Mouse (Mus musculus) lung, postnatal 0 days (tissue): Measurements from ENCODE around the gene Elmo2. TPM values are rescaled to one million over a fixed set of nuclear protein-coding genes. Genes with fewer than 3 reads are reported as not detected.

ENCODE experiments used
- ATAC-seq: fragments of 200-750 bp; cut with Nextera tagmentation; 2 replicates; pipeline ENCODE4 v1.8.0; 2017; ENCODE audit warnings: moderate library complexity
- DNase-seq: peaks from one replicate; pipeline ENCODE4 v3.0.0-alpha.2; 2016; ENCODE audit warnings: low spot score
- H3K27ac ChIP-seq: fragments of 300-500 bp; sonication (generic); 2 replicates; pipeline ENCODE4 v1.5.1; 2014; ENCODE audit warnings: antibody characterized with exemption, mild to moderate bottlenecking, low read length, mixed read lengths
- H3K27me3 ChIP-seq: fragments of 300-500 bp; sonication (generic); replicated peaks from 2 replicates; pipeline ENCODE4 v1.6.1; 2014; ENCODE audit warnings: low read length, mixed read lengths; ENCODE audit not compliant: insufficient read depth
- H3K36me3 ChIP-seq: fragments of 300-500 bp; sonication (generic); 2 replicates; pipeline ENCODE4 v1.6.1; 2014; ENCODE audit warnings: low read length, mixed read lengths; ENCODE audit not compliant: insufficient read depth
- H3K4me1 ChIP-seq: fragments of 300-500 bp; sonication (generic); 2 replicates; pipeline ENCODE4 v1.6.1; 2014; ENCODE audit warnings: antibody characterized with exemption, low read depth, low read length, mixed read lengths; ENCODE audit not compliant: insufficient read depth
- H3K4me2 ChIP-seq: fragments of 300-500 bp; sonication (generic); replicated peaks from 2 replicates; pipeline ENCODE4 v1.6.1; 2014; ENCODE audit warnings: low read depth, mild to moderate bottlenecking, low read length, moderate library complexity, mixed read lengths
- H3K4me3 ChIP-seq: fragments of 300-500 bp; sonication (generic); 2 replicates; pipeline ENCODE4 v1.5.1; 2014; ENCODE audit warnings: low read depth, low read length
- H3K9ac ChIP-seq: fragments of 300-500 bp; sonication (generic); replicated peaks from 2 replicates; pipeline ENCODE4 v1.6.1; 2014; ENCODE audit warnings: low read depth, mild to moderate bottlenecking
- H3K9me3 ChIP-seq: fragments of 300-500 bp; sonication (generic); 2 replicates; pipeline ENCODE4 v1.6.1; 2016; ENCODE audit warnings: low read length, mixed read lengths
- CTCF ChIP-seq: IDR thresholded peaks from 2 replicates; pipeline ENCODE4 v1.5.1; 2016; ENCODE audit warnings: antibody characterized with exemption, mild to moderate bottlenecking
- EP300 ChIP-seq: IDR thresholded peaks from 2 replicates; pipeline ENCODE4 v1.6.1; 2016; ENCODE audit warnings: antibody characterized with exemption, mild to moderate bottlenecking, control low read depth
- WGBS: fragments of 180-500 bp; shearing (Covaris S2); extraction: QIAGEN DNeasy Blood & Tissue Kit; methylation state at CpG from one replicate; pipeline ENCODE4 v1.1.7; 2014; 5-methylcytosine and 5-hydroxymethylcytosine counted together
- polyA plus RNA-seq: library from polyadenylated mRNA; unstranded; fragments of >200 nt; fragmentation: Nextera tagmentation; extraction: Ambion mirVana; gene quantifications from 2 replicates; pipeline ENCODE4 v1.2.1, GENCODE M21; 2015

The Elmo2 gene
- polyA plus RNA-seq, 1 experiment from 2014 or later: 66.4 TPM

- H3K36me3 ChIP-seq: no peaks in the 10 kb centered on the region
- ATAC-seq: peak; percentile 44
- peak; percentile 95 for DNase-seq
- H3K9me3 ChIP-seq: no peaks in the 10 kb centered on the region
- no peak overlapping the region for H3K9ac ChIP-seq
- H3K4me3 ChIP-seq: no peak overlapping the region
- H3K27me3 ChIP-seq: no peaks in the 10 kb centered on the region
- WGBS: 21% methylated on average over 12 of the region's 12 CpGs
- H3K4me2 ChIP-seq: peak overlapping the region; percentile 35
- peak overlapping the region; percentile 86 for H3K27ac ChIP-seq
- TF ChIP-seq EP300 (0 out of 2 replicates have a peak, but pooled peaks have one; percentile 53), CTCF (peak; percentile 37)
- H3K4me1 ChIP-seq: peaks cover 59% of the 10 kb centered on the region; the same call in 1 of the 2 replicates
Observed at GRCm38 (mm10) chr2:165320531-165321150, 5.6 kb downstream of the Elmo2 start.

- TF ChIP-seq EP300: 0 out of 2 replicates have a peak, but pooled peaks have one; percentile 27
- TF ChIP-seq CTCF: no peak
- Histone ChIP-seq H3K4me1 (peaks cover 57% of the 10 kb centered on the region; the same call in 1 of the 2 replicates), H3K4me2 (no peak overlapping the region), H3K27ac (peak overlapping the region; percentile 86), H3K36me3 (peaks cover 10% of the 10 kb centered on the region), H3K9ac (no peak overlapping the region), H3K9me3 (no peaks in the 10 kb centered on the region), H3K27me3 (no peaks in the 10 kb centered on the region), H3K4me3 (no peak overlapping the region)
- DNase-seq (peak; percentile 78), ATAC-seq (peak; percentile 13)
- WGBS: 37% methylated on average over 4 of the region's 4 CpGs
Observed at GRCm38 (mm10) chr2:165319503-165319902, 6.8 kb downstream of the Elmo2 start.

GRCm38 (mm10) chr2:165318941-165319340 is 7.3 kb downstream of the Elmo2 start:
- Histone ChIP-seq H3K4me1 (peaks cover 52% of the 10 kb centered on the region; the same call in 1 of the 2 replicates), H3K9ac (no peak overlapping the region), H3K27me3 (no peaks in the 10 kb centered on the region), H3K4me2 (no peak overlapping the region), H3K4me3 (no peak overlapping the region), H3K36me3 (peaks cover 14% of the 10 kb centered on the region), H3K9me3 (no peaks in the 10 kb centered on the region), H3K27ac (peak overlapping the region; percentile 71)
- WGBS: 63% methylated on average over 7 of the region's 7 CpGs
- TF ChIP-seq EP300: no peak
- no peak for TF ChIP-seq CTCF
- DNase-seq: no peak
- no peak for ATAC-seq

GRCm38 (mm10) chr2:165317621-165318263 is 8.5 kb downstream of the Elmo2 start:
- Histone ChIP-seq H3K4me2 (no peak overlapping the region), H3K4me3 (no peak overlapping the region), H3K27me3 (no peaks in the 10 kb centered on the region), H3K36me3 (peaks cover 22% of the 10 kb centered on the region), H3K27ac (peak overlapping the region; percentile 72), H3K9me3 (no peaks in the 10 kb centered on the region), H3K4me1 (peaks cover 45% of the 10 kb centered on the region; the same call in 1 of the 2 replicates), H3K9ac (no peak overlapping the region)
- ATAC-seq: peak; percentile 37
- DNase-seq: peak; percentile 78
- 38% methylated on average over 16 of the region's 16 CpGs for WGBS
- TF ChIP-seq CTCF (peak; percentile 25), EP300 (peak; percentile 98)

- Histone ChIP-seq H3K4me1 (peaks cover 40% of the 10 kb centered on the region; the same call in 1 of the 2 replicates), H3K27ac (peak overlapping the region; percentile 72), H3K36me3 (peaks cover 24% of the 10 kb centered on the region), H3K27me3 (no peaks in the 10 kb centered on the region), H3K9ac (no peak overlapping the region), H3K9me3 (no peaks in the 10 kb centered on the region), H3K4me2 (no peak overlapping the region), H3K4me3 (no peak overlapping the region)
- peak; percentile 57; the same call in 1 of the 2 replicates for TF ChIP-seq EP300
- TF ChIP-seq CTCF: peak; percentile 25
- WGBS: 29% methylated on average over 9 of the region's 9 CpGs
- peak; percentile 87 for DNase-seq
- peak; percentile 69 for ATAC-seq
Observed at GRCm38 (mm10) chr2:165316837-165317473, 9.3 kb downstream of the Elmo2 start.

- H3K27me3 ChIP-seq: no peaks in the 10 kb centered on the region
- DNase-seq: no peak
- H3K9ac ChIP-seq: no peak overlapping the region
- no peak overlapping the region for H3K4me2 ChIP-seq
- WGBS: 49% methylated on average over 10 of the region's 10 CpGs
- no peak overlapping the region for H3K4me3 ChIP-seq
- peaks cover 32% of the 10 kb centered on the region; the same call in 1 of the 2 replicates for H3K4me1 ChIP-seq
- ATAC-seq: no peak
- peak overlapping the region; percentile 72 for H3K27ac ChIP-seq
- no peak for TF ChIP-seq EP300
- no peak for TF ChIP-seq CTCF
- peaks cover 31% of the 10 kb centered on the region for H3K36me3 ChIP-seq
- no peaks in the 10 kb centered on the region for H3K9me3 ChIP-seq
Observed at GRCm38 (mm10) chr2:165316204-165316603, 10.1 kb downstream of the Elmo2 start.
